Mouse (Mus musculus) neural tube, embryonic 13.5 days (tissue): Measurements from ENCODE around the gene Ext2. TPM values are rescaled to one million over a fixed set of nuclear protein-coding genes. Genes with fewer than 3 reads are reported as not detected.

Experiments used
- ATAC-seq: fragments of 200-750 bp; cut with Nextera tagmentation; 2 replicates; pipeline ENCODE4 v1.8.0; 2017; ENCODE audit warnings: low read depth, mild to moderate bottlenecking, moderate TSS enrichment, moderate library complexity
- H3K27ac ChIP-seq: fragments of 300-500 bp; sonication (generic); replicated peaks from 2 replicates; pipeline ENCODE4 v1.5.1; 2015; ENCODE audit warnings: moderate library complexity, mild to moderate bottlenecking, inconsistent platforms
- H3K27me3 ChIP-seq: fragments of 300-500 bp; sonication (generic); 2 replicates; pipeline ENCODE4 v1.6.1; 2015; ENCODE audit warnings: mild to moderate bottlenecking, inconsistent platforms
- H3K36me3 ChIP-seq: fragments of 300-500 bp; sonication (generic); 2 replicates; pipeline ENCODE4 v1.6.1; 2015; ENCODE audit warnings: mild to moderate bottlenecking, inconsistent platforms
- H3K4me1 ChIP-seq: fragments of 300-500 bp; sonication (generic); replicated peaks from 2 replicates; pipeline ENCODE4 v1.6.1; 2015; ENCODE audit warnings: inconsistent platforms
- H3K4me2 ChIP-seq: fragments of 300-500 bp; sonication (generic); 2 replicates; pipeline ENCODE4 v1.6.1; 2015; ENCODE audit warnings: inconsistent platforms, mild to moderate bottlenecking, moderate library complexity
- H3K4me3 ChIP-seq: fragments of 300-500 bp; sonication (generic); 2 replicates; pipeline ENCODE4 v1.5.1; 2015; ENCODE audit warnings: mild to moderate bottlenecking, inconsistent platforms
- H3K9ac ChIP-seq: fragments of 300-500 bp; sonication (generic); 2 replicates; pipeline ENCODE4 v1.6.1; 2015; ENCODE audit warnings: moderate library complexity, mild to moderate bottlenecking, inconsistent platforms
- H3K9me3 ChIP-seq: fragments of 300-500 bp; sonication (generic); 2 replicates; pipeline ENCODE4 v1.6.1; 2016; ENCODE audit warnings: inconsistent platforms
- WGBS: fragments of 180-500 bp; shearing (Covaris S2); methylation state at CpG from one replicate; pipeline ENCODE4 v1.1.7; 2015; 5-methylcytosine and 5-hydroxymethylcytosine counted together
- polyA plus RNA-seq: library from polyadenylated mRNA; unstranded; fragments of >200 nt; fragmentation: Nextera tagmentation; extraction: Ambion mirVana; gene quantifications from 2 replicates; pipeline ENCODE4 v1.2.1, GENCODE M21; 2015

Ext2 gene
- polyA plus RNA-seq, 1 experiment from 2014 or later = 71.4 TPM

GRCm38 (mm10) chr2:93745741-93746140 is 76.6 kb downstream of the Ext2 start:
- Histone ChIP-seq H3K9ac (no peak overlapping the region), H3K4me3 (no peak overlapping the region), H3K4me2 (no peak overlapping the region), H3K36me3 (no peaks in the 10 kb centered on the region), H3K4me1 (peaks cover 34% of the 10 kb centered on the region), H3K9me3 (no peaks in the 10 kb centered on the region), H3K27ac (no peak overlapping the region), H3K27me3 (no peaks in the 10 kb centered on the region)
- WGBS = 85% methylated on average over 9 of the region's 9 CpGs
- no peak for ATAC-seq

- Histone ChIP-seq H3K4me1 (peaks cover 46% of the 10 kb centered on the region), H3K36me3 (no peaks in the 10 kb centered on the region), H3K4me3 (no peak overlapping the region), H3K4me2 (no peak overlapping the region), H3K9ac (no peak overlapping the region), H3K27me3 (no peaks in the 10 kb centered on the region), H3K27ac (peak overlapping the region; percentile 76), H3K9me3 (no peaks in the 10 kb centered on the region)
- 25% methylated on average over 11 of the region's 11 CpGs for WGBS
- peak; percentile 71 for ATAC-seq
Observed at GRCm38 (mm10) chr2:93744346-93745229, 77.8 kb downstream of the Ext2 start.

- ATAC-seq = no peak
- 67% methylated on average over 7 of the region's 7 CpGs for WGBS
- 0 out of 2 replicates have a peak, but pooled peaks cover 14% of the 10 kb centered on the region for H3K36me3 ChIP-seq
- H3K4me1 ChIP-seq = peaks cover 46% of the 10 kb centered on the region
- no peak overlapping the region for H3K9ac ChIP-seq
- H3K27ac ChIP-seq = no peak overlapping the region
- no peaks in the 10 kb centered on the region for H3K27me3 ChIP-seq
- H3K4me2 ChIP-seq = no peak overlapping the region
- no peaks in the 10 kb centered on the region for H3K9me3 ChIP-seq
- H3K4me3 ChIP-seq = no peak overlapping the region
Observed at GRCm38 (mm10) chr2:93741700-93742099, 80.7 kb downstream of the Ext2 start.

GRCm38 (mm10) chr2:93739044-93739569 is 83.3 kb downstream of the Ext2 start:
- no peak for ATAC-seq
- no peaks in the 10 kb centered on the region for H3K27me3 ChIP-seq
- H3K4me3 ChIP-seq = no peak overlapping the region
- no peaks in the 10 kb centered on the region for H3K9me3 ChIP-seq
- no peak overlapping the region for H3K4me2 ChIP-seq
- WGBS = 83% methylated on average over 5 of the region's 5 CpGs
- peaks cover 23% of the 10 kb centered on the region for H3K4me1 ChIP-seq
- H3K36me3 ChIP-seq = peaks cover 23% of the 10 kb centered on the region
- no peak overlapping the region for H3K9ac ChIP-seq
- no peak overlapping the region for H3K27ac ChIP-seq

GRCm38 (mm10) chr2:93737146-93737545 is 85.2 kb downstream of the Ext2 start:
- Histone ChIP-seq H3K4me2 (no peak overlapping the region), H3K27ac (no peak overlapping the region), H3K9me3 (no peaks in the 10 kb centered on the region), H3K27me3 (no peaks in the 10 kb centered on the region), H3K4me1 (peaks cover 17% of the 10 kb centered on the region), H3K4me3 (no peak overlapping the region), H3K36me3 (peaks cover 31% of the 10 kb centered on the region), H3K9ac (no peak overlapping the region)
- 93% methylated on average over 8 of the region's 8 CpGs for WGBS
- ATAC-seq = no peak

GRCm38 (mm10) chr2:93732658-93733057 is 89.7 kb downstream of the Ext2 start:
- Histone ChIP-seq H3K4me1 (no peaks in the 10 kb centered on the region), H3K9ac (no peak overlapping the region), H3K27ac (no peak overlapping the region), H3K36me3 (peaks cover 43% of the 10 kb centered on the region), H3K27me3 (no peaks in the 10 kb centered on the region), H3K4me3 (no peak overlapping the region), H3K4me2 (no peak overlapping the region), H3K9me3 (no peaks in the 10 kb centered on the region)
- WGBS = 83% methylated on average over 7 of the region's 7 CpGs
- ATAC-seq = no peak

- Histone ChIP-seq H3K9ac (no peak overlapping the region), H3K4me1 (no peaks in the 10 kb centered on the region), H3K27me3 (no peaks in the 10 kb centered on the region), H3K27ac (no peak overlapping the region), H3K4me3 (no peak overlapping the region), H3K9me3 (peaks cover 5% of the 10 kb centered on the region), H3K36me3 (peaks cover 50% of the 10 kb centered on the region), H3K4me2 (no peak overlapping the region)
- WGBS = 61% methylated on average over 11 of the region's 11 CpGs
- ATAC-seq = no peak
Observed at GRCm38 (mm10) chr2:93729585-93729984, 92.8 kb downstream of the Ext2 start.

- no peak for ATAC-seq
- Histone ChIP-seq H3K4me1 (peaks cover 28% of the 10 kb centered on the region), H3K4me3 (no peak overlapping the region), H3K9ac (no peak overlapping the region), H3K9me3 (peaks cover 5% of the 10 kb centered on the region), H3K36me3 (peaks cover 22% of the 10 kb centered on the region), H3K27me3 (no peaks in the 10 kb centered on the region), H3K27ac (no peak overlapping the region), H3K4me2 (no peak overlapping the region)
- 88% methylated on average over 2 of the region's 2 CpGs for WGBS
Observed at GRCm38 (mm10) chr2:93723138-93723744, 99.1 kb downstream of the Ext2 start.

- Histone ChIP-seq H3K4me2 (no peak overlapping the region), H3K36me3 (peaks cover 10% of the 10 kb centered on the region), H3K9me3 (peaks cover 5% of the 10 kb centered on the region), H3K4me1 (peaks cover 28% of the 10 kb centered on the region), H3K4me3 (no peak overlapping the region), H3K9ac (no peak overlapping the region), H3K27ac (no peak overlapping the region), H3K27me3 (no peaks in the 10 kb centered on the region)
- 88% methylated on average over 1 of the region's 1 CpGs for WGBS
- no peak for ATAC-seq
Observed at GRCm38 (mm10) chr2:93720956-93721355, 101.4 kb downstream of the Ext2 start.

- peaks cover 4% of the 10 kb centered on the region for H3K36me3 ChIP-seq
- H3K9ac ChIP-seq = no peak overlapping the region
- no peaks in the 10 kb centered on the region for H3K27me3 ChIP-seq
- peaks cover 2% of the 10 kb centered on the region for H3K9me3 ChIP-seq
- ATAC-seq = no peak; the same call in 1 of the 2 replicates
- no peak overlapping the region for H3K4me2 ChIP-seq
- H3K4me1 ChIP-seq = peaks cover 28% of the 10 kb centered on the region
- H3K4me3 ChIP-seq = no peak overlapping the region
- 48% methylated on average over 9 of the region's 9 CpGs for WGBS
- peak overlapping the region; percentile 54 for H3K27ac ChIP-seq
Observed at GRCm38 (mm10) chr2:93719792-93720675, 102.3 kb downstream of the Ext2 start.

- Histone ChIP-seq H3K27me3 (no peaks in the 10 kb centered on the region), H3K9ac (no peak overlapping the region), H3K4me3 (no peak overlapping the region), H3K9me3 (no peaks in the 10 kb centered on the region), H3K4me1 (peaks cover under 1% of the 10 kb centered on the region; the same call in 1 of the 2 replicates), H3K4me2 (no peak overlapping the region), H3K36me3 (peaks cover 12% of the 10 kb centered on the region; the same call in 1 of the 2 replicates), H3K27ac (no peak overlapping the region)
- no peak for ATAC-seq
Observed at GRCm38 (mm10) chr2:93713267-93713666, 109.1 kb downstream of the Ext2 start.
